Mouse (Mus musculus) v-Abl transformed pro-B cells (cell line): ENCODE data around the gene Fut1.
"Not testable (repeated sequence)": the region's sequence is repeated elsewhere in the genome, so short reads cannot be mapped to it uniquely, and the experiment has no call there.

Source experiments
- in situ Hi-C, 2 experiments: fragments of 400-800 bp; cut with MboI; formaldehyde crosslinking; loops; one replicate each; pipeline ENCODE4 v1.15.1; 2025; ENCODE audit not compliant: unreplicated experiment in 2 of 2

Gene Fut1

GRCm38 (mm10) chr7:45635711-45636688 lies 18.9 kb downstream of the Fut1 start:
- in situ Hi-C loops, result no loop called here

- in situ Hi-C loops, result no loop called here
Measured at GRCm38 (mm10) chr7:45637710-45638109, 20.6 kb downstream of the Fut1 start.

- in situ Hi-C loops, result no loop called here
Measured at GRCm38 (mm10) chr7:45638623-45639401, 21.7 kb downstream of the Fut1 start.

- in situ Hi-C loops, result no loop called here
Measured at GRCm38 (mm10) chr7:45639561-45640027, 22.5 kb downstream of the Fut1 start, which contains the start of gene Mamstr. TSS of gene Mamstr (plus strand) at chr7:45639977.

- in situ Hi-C loops, result no loop called here
Measured at GRCm38 (mm10) chr7:45640191-45640957, 23.3 kb downstream of the Fut1 start.

GRCm38 (mm10) chr7:45641391-45642040 lies 24.4 kb downstream of the Fut1 start:
- in situ Hi-C loops, result no loop called here

- in situ Hi-C loops, result no loop called here
Measured at GRCm38 (mm10) chr7:45642083-45642482, 25.0 kb downstream of the Fut1 start.

GRCm38 (mm10) chr7:45642503-45643255 lies 25.6 kb downstream of the Fut1 start:
- in situ Hi-C loops, result no loop called here

- in situ Hi-C loops, result no loop called here
Measured at GRCm38 (mm10) chr7:45643441-45644178, 26.5 kb downstream of the Fut1 start.

- in situ Hi-C loops, result no loop called here
Measured at GRCm38 (mm10) chr7:45644183-45644582, 27.1 kb downstream of the Fut1 start.

GRCm38 (mm10) chr7:45644872-45645590 lies 27.9 kb downstream of the Fut1 start:
- in situ Hi-C loops, result no loop called here

GRCm38 (mm10) chr7:45645591-45645971 lies 28.5 kb downstream of the Fut1 start:
- in situ Hi-C loops, result no loop called here

- in situ Hi-C loops, result no loop called here
Measured at GRCm38 (mm10) chr7:45646671-45647070, 29.6 kb downstream of the Fut1 start.

GRCm38 (mm10) chr7:45649351-45649750 lies 32.3 kb downstream of the Fut1 start:
- in situ Hi-C loops, result no loop called here

GRCm38 (mm10) chr7:45650484-45650883 lies 33.4 kb downstream of the Fut1 start:
- in situ Hi-C loops, result not testable (repeated sequence)

- in situ Hi-C loops, result no loop called here
Measured at GRCm38 (mm10) chr7:45654424-45655047, 37.4 kb downstream of the Fut1 start.

GRCm38 (mm10) chr7:45660746-45661478 lies 43.8 kb downstream of the Fut1 start:
- in situ Hi-C loops, result no loop called here
